Mouse (Mus musculus) right cerebral cortex, adult 18-20 months (tissue): ENCODE measurements around the gene Lrrc15.

Experiments
- DNase-seq: peaks from one replicate; pipeline ENCODE4 v3.0.0; 2022; ENCODE audit warnings: mixed read lengths

Lrrc15 gene

DNA sequence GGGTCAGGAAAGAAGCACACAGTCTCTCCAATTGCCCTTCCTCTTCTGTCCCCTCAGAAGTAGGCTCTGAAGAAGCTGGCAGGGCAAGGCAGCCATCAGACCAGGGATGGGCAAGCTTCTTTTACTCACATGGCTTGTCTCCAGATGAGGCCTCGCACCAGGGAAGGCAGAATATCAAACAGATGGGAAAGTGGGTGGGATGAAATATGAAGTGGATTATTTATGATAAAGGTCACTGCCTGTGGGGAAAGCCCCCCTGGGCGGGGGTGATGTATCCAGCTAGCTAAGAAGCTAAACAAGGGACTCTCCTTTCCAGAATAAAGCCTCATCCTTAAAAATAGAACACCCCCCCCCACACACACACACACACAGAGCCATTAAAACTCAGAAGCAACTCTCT, 47.5 kb downstream of the Lrrc15 start:
- peak; percentile 13 for DNase-seq

DNA sequence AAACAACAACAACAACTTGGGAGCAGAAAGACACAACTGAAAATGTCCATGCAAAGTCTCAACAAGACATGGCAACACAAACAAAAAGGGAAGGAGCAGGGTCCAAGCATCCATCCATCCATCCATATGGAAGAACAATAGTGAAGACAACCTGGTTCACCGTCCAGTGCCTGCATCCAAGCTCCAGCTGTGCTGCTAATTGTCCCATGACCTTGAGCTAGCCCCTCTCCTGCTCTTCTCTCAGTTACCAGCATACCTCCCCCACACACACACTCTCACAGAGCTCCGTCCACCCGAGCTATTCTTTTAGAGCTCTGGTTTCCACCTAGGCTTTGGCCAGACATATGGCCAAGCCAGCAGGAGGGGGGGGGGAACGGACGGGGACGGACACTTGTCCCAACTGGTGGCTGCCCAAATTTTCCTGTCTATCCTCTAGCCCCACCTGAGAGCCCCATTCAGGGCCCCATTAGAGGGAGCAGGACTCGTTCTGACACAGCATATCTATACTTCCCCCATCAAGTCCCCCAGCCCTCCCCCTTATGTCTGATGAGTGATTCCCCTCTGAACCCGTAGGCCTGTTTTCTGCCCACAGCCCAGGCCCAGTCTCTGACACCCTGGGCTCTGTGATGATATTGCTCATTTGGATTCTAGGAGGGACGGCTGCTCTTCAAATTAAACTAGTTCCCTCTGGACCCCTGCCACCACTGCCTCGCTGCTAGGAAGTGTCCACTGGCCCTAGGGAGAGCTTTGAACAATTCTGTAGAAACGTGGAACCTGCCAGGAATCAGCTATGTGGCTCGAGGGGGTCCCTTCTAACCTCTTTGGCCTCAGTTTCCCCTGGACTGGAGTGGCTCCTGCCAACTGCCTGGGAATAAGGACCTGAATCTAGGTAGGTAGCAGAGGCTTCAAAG, 48.2 kb downstream of the Lrrc15 start:
- no peak for DNase-seq

- no peak for DNase-seq
These were observed 49.0 kb downstream of the Lrrc15 start for GRCm38 (mm10) chr16:30234077-30234476.

DNA sequence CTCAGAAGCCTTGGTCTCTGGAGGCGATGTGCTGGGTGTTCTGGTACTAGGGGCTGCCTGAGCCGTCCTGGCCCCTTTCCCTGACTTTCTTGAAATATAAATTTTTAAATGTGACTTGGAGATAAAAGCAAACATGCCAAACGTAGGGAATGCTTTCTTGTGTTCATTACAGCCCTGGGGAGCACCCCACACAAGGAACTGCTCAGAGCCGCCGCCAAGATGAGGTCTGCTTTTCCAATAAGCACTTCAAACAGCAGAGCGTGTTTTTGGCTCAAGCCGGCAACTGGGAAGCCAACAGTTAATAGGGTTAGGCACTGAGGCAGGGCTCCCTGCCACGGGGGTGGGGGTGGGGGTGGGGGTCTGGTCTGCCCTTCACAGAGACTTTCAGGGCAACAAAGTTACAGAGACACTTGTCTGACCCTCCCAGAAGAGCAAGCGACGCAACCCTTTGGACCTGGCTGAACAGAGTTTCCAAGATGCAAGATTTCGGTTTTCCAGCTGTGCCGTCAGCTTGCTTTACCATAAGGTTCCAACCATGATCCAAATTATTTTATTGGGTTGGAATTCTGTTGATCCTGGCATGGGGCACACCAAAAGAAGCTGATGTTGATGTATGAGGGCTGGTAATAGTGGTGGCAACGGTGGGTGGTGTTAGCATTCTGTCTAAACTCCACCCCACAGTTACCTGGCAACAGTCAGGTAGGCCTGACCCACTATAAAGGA, 51.0 kb downstream of the Lrrc15 start:
- DNase-seq = no peak

DNA sequence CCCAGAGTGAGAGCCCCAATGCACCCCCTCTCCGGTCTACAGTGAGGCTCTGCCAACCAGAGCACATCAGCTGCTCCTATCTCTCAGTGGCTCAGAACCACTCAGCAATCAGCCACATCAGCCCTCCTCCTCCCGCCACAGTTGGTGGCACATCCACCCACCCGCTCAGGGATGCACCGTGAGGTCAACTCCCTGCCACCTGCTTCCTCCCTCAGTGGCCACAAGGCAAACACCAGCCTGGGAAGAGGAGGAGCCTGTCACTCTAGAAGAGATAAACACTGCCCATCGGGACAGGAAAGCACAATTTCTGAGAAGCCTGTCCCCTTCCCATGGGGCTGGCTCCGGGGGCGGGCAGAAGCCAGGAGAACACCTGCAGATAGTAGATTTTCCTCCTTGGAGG, 55.7 kb downstream of the Lrrc15 start:
- DNase-seq = no peak

- DNase-seq = no peak
These were observed 61.8 kb downstream of the Lrrc15 start for GRCm38 (mm10) chr16:30221161-30221782.
